Mouse (Mus musculus) macrophage (primary cell): Measurements from ENCODE around the gene B9d1. TPM values are rescaled to one million over a fixed set of nuclear protein-coding genes. Genes with fewer than 3 reads are reported as not detected.
A peak's percentile ranks its signal among the peaks of the same experiment; 100 is the strongest.

ENCODE experiments used
- H3K27ac ChIP-seq: fragments of 350-480 bp; formaldehyde crosslinking; 2 replicates; pipeline ENCODE4 v1.9.0; 2021
- H3K36me3 ChIP-seq: fragments of 350-480 bp; formaldehyde crosslinking; 2 replicates; pipeline ENCODE4 v1.9.0; 2021; ENCODE audit errors: inconsistent target
- H3K4me3 ChIP-seq: fragments of 350-480 bp; formaldehyde crosslinking; 2 replicates; pipeline ENCODE4 v1.9.0; 2021; ENCODE audit errors: inconsistent target
- H3K79me2 ChIP-seq: fragments of 350-480 bp; formaldehyde crosslinking; 2 replicates; pipeline ENCODE4 v1.9.0; 2021; ENCODE audit errors: inconsistent target
- WGBS: methylation state at CpG from one replicate; pipeline ENCODE4 v1.1.7; 2026; ENCODE audit warnings: inconsistent platforms; ENCODE audit not compliant: missing documents; 5-methylcytosine and 5-hydroxymethylcytosine counted together
- polyA plus RNA-seq: library from polyadenylated mRNA; stranded (reverse); fragments of 250-400 nt; gene quantifications from 3 replicates; pipeline ENCODE4 v1.2.4, GENCODE M21; 2018; ENCODE audit warnings: inconsistent platforms
- total RNA-seq, 78 experiments: library from RNA; depleted of rRNA; stranded (reverse); fragments of 250-400 nt; gene quantifications; 1 replicate in 9 of 78; 2 replicates in 24 of 78; 3 replicates in 43 of 78; 4 replicates in 2 of 78; pipeline ENCODE4 v1.2.4; 2018; ENCODE audit warnings: inconsistent platforms in 56 of 78

B9d1 gene
- 1 to 10 TPM in 2 of 26 experiments, not detected in 24; 2.7 to 4.0 TPM for total RNA-seq (2018; cell fraction: chromatin; rRNA removed)
- 1 to 10 TPM in 7 of 26 experiments, under 1 TPM in 15, not detected in 4; 0.24 to 1.6 (median 0.71) TPM for total RNA-seq (2018; cell fraction: cytosol; rRNA removed)
- total RNA-seq (2018; cell fraction: nucleus; rRNA removed), result 1 to 10 TPM in 2 of 26 experiments, under 1 TPM in 1, not detected in 23; 0.83 to 1.7 (median 1.6) TPM
- polyA plus RNA-seq, result 0.59 to 0.91 TPM in 2 of 3 replicates, not detected in the other

DNA sequence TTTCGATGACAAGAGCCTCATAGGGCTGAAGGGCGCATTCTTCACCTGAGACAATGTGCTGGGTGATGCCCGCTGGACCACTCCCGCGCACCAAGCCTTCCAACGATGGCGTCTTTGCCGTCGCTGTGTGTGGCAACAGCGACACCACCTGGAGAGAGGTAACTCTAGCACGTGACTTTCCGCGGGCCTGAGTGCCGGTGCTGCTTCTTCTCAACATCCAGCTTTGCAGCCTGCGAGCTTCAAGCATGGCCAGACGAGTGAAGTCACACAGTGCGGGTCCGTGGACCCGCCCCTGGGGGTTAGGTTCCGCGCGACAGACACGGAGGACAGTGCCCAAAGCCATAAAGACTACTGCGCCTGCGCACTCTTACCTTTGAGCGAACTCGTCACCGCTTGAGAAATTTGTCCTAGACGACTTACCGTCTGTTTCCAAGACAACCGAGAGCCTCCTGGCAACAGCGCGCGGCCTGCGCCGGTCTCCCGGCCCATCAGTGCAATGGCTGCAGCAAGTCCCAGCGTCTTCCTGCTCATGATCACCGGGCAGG lies at the start of gene B9d1:
Gene B9d1 (plus strand): TSS at position 432 of the 545 bp plus-strand sequence.
- peak within 1 kb of the TSS; percentile 59 for H3K27ac ChIP-seq
- under 1% methylated on average over 39 of the region's 39 CpGs for WGBS
- H3K79me2 ChIP-seq, result no peaks in the 10 kb centered on the region
- no peaks in the 10 kb centered on the region for H3K36me3 ChIP-seq
- peak within 1 kb of the TSS; percentile 41 for H3K4me3 ChIP-seq

DNA sequence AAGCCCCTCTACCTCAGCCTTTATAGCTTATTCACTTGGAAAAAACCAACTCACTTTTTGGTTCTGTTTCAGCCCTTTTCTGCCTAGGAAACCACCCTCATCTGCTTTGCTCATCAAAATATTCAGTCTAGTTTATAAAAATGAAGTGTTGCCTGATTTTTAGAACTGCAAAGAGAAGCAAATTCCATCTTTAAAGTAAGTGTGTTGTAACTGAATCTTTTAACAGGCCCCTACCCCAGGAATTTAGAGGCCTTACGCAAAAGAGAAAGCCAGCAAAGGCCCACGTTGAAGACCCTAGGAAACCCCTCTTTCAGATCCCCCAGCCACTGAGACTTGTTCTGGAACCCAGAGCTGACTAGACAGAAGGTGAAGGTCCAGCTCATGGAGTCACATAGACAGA lies 40.9 kb upstream of the B9d1 start:
- 88% methylated on average over 2 of the region's 2 CpGs for whole genome bisulfite sequencing
- no peak overlapping the region for H3K27ac ChIP-seq
- H3K79me2 ChIP-seq, result no peaks in the 10 kb centered on the region
- H3K36me3 ChIP-seq, result no peaks in the 10 kb centered on the region
- H3K4me3 ChIP-seq, result no peak overlapping the region

DNA sequence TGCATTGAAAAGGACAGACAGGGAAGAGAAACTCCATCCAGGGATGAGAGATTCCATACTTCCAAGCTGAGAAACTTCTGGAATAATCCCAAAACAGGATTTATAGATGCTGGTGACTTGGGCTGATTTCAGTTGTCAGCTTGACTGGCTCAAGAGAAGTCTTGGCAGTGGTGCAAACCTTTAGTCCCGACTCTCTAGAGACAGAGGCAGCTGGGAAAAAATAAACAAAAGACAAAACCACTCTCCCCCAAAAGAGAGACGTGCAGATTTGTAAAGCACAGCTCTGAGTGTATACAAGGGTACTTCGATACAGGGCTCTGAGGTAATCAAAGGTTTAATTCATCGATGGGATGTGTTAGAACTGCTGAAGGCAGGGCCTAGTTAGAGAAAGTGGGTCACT lies 39.5 kb upstream of the B9d1 start:
- Histone ChIP-seq H3K36me3 (no peaks in the 10 kb centered on the region), H3K27ac (no peak overlapping the region), H3K79me2 (no peaks in the 10 kb centered on the region), H3K4me3 (no peak overlapping the region)
- 84% methylated on average over 4 of the region's 4 CpGs for WGBS

DNA sequence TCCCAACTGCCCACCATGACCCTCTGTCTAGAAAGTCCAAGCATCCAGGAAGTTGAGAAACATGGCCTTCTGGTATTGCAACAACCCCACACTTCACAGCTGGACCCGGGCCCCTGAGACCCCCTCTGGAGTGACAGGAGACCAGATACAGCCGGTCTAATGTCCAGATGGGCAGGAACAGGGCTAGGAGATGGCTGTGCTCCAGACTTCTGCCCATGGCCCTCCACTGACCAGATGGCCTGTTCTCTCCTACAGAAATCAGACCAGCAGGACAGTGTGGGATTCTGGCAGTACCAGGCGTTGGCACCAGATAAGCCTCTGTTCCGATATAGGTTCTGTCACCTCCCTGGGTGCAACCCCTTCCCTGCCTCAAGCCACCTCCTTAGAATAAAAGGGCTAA lies 36.4 kb upstream of the B9d1 start:
- 67% methylated on average over 4 of the region's 4 CpGs for WGBS
- Histone ChIP-seq H3K36me3 (no peaks in the 10 kb centered on the region), H3K4me3 (no peak overlapping the region), H3K27ac (peak overlapping the region; percentile 93), H3K79me2 (no peaks in the 10 kb centered on the region)

DNA sequence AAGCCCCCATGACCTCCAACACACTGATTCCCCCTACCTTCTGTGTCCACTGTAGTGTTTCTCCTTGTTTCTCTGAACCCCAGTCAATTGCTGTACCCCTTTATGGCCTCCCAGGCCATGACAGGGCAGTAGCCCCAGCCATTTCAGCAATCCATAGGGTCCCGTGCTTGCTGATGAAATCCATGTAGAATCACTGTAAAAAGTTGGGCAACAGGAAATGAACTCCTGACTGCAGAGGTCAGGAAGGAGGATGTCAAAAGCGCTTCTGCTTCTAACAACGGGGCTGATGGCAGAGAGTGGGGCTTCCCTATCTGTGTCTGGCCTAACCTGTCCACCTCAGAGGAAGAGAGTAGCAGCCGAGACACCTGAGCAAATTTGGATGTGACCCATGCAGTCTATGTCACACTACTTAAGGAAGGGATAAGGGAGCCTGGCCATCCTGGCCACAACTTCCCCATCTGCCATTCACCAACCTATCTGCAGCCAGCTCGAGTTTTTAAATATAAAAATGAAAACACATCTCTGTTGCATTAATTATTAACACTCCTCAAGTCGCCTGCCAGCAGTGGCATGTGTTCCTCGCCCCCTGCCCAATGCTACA lies 35.5 kb upstream of the B9d1 start:
- Histone ChIP-seq H3K79me2 (no peaks in the 10 kb centered on the region), H3K27ac (peak overlapping the region; percentile 93), H3K36me3 (no peaks in the 10 kb centered on the region), H3K4me3 (no peak overlapping the region)
- 10% methylated on average over 7 of the region's 7 CpGs for WGBS

DNA sequence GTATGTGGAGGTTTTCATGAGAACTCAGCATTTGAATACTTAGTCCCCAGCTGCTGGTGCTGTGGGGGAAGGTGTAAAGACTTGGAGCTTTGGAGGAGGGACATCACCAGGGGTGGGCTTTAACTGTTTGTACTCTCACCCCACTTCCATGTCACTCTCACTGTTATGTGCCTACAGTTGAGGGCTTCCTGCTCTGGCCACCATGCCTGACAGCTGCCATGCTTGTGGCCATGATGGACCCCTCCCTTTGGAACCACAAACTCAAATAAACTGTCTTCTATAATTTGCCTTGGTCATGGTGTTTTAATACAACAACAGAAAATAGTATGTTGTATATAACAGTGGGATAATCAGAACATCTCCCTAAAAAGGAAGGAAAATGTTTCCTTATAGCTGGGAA lies 34.1 kb upstream of the B9d1 start:
- H3K79me2 ChIP-seq, result no peaks in the 10 kb centered on the region
- H3K27ac ChIP-seq, result no peak overlapping the region
- no peaks in the 10 kb centered on the region for H3K36me3 ChIP-seq
- H3K4me3 ChIP-seq, result no peak overlapping the region

DNA sequence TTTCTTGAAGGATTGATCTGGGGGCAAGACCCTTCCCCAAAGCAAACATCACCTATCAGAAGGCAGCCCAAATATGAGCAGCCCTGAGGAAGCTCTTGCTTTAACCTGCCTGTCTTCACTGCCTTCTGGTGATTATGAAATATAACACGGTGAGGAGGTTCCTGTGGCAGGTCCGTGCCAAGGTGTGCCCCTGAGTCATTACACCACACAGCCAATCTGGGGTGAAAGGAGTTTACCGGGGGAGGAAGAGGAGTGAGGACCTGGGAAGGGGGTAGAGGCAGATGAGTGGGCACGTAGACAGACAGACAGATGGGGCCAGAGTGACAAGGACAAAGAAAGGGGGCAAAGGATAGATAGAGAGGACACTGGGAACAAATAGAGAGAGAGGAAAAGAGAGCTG lies 31.3 kb upstream of the B9d1 start:
- no peak overlapping the region for H3K27ac ChIP-seq

DNA sequence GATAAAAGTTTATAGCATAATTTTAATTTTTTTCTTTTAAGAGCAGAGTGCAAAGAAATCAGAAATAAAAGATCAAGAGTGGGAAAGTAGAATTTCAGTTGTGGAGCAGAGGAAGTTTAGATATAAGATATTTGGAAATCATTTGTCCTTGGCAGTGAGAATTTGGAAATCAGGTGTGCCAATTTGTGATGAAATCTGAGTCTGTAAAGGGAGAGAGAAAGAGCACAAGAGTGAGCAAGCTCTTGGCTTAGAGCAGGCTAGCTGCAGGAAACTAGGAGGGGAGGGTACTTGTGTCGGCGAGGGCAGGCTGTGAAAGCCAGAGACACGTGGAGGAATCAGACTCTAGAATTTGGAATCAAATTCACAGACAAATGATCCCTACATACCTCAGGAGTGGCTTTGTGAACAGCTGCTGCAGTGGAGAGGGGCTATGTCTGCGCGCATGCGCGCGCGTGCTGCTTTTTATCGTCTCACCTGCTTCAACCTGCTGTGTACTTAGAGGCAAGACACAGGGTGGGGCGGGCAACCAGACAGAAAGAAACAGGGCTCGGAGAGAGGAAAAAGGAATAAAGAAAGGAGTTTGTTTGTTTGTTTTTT lies 28.1 kb upstream of the B9d1 start:
- 67% methylated on average over 12 of the region's 12 CpGs for WGBS
- Histone ChIP-seq H3K36me3 (no peaks in the 10 kb centered on the region), H3K79me2 (no peaks in the 10 kb centered on the region), H3K27ac (no peak overlapping the region), H3K4me3 (no peak overlapping the region)

More for the DNA sequence above, 31.3 kb upstream of the B9d1 start:
- WGBS, result 61% methylated on average over 4 of the region's 4 CpGs
- Histone ChIP-seq H3K36me3 (no peaks in the 10 kb centered on the region), H3K4me3 (no peak overlapping the region), H3K79me2 (no peaks in the 10 kb centered on the region)

DNA sequence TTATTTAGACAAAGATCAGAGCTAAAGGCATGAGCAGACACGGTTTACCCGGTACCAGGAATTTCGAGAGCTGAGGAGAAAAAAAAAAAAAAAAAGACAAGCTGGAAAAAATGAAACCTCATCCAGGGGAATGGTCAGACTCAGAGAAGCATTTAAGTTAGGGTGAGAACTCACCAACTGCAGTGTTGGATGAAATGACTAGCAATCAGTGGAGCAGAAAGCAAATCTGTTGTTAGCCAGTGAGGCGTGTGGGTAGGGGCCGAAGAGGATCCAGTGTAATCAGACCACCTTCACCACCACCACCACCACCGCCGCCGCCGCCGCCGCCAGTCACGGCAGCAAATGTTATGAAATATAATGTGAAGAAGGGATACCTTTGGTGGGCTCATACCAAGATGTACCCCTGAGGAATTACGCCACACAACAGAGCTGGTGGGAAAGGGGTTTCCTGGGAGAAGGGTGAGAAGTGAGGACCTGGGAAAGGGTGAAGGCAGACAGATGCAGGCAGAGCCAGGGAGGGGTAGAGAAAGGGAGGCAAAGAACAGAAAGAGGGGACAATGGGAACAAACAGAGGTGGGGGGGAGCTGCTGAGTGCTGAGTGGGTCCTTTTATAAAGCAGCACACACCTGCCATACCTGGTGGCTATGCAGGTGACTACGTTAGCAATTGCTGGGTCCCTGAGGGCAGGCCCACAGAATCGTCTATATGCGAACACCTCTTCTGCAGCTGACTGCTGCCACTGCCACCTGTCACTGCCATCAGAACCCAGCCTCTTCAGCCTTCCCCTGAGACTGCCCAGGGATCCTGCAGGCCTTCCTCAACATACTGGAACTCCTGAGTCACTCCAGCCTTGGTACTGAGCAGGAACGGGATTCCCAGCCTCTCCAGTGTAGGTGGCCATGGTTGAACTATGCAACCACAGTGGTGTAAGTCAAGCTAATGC lies 27.1 kb upstream of the B9d1 start:
- H3K4me3 ChIP-seq, result no peak overlapping the region
- H3K27ac ChIP-seq, result no peak overlapping the region
- H3K36me3 ChIP-seq, result no peaks in the 10 kb centered on the region
- 86% methylated on average over 16 of the region's 17 CpGs for WGBS
- no peaks in the 10 kb centered on the region for H3K79me2 ChIP-seq

DNA sequence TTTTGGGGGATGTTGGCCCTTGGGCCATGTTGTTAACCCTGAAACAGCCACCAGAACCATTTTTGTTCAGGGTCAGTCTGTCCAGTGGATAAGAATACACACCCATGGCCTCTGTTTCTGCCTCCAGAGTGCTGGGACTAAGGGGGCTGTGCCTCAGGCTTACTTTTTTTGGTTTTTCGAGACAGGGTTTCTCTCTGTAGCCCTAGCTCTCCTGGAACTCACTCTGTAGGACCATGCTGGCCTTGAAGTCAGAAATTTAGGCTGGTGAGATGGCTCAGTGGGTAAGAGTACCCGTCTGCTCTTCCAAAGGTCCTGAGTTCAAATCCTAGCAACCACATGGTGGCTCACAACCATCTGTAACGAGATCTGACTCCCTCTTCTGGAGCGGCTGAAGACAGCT lies 26.2 kb upstream of the B9d1 start:
- no peak overlapping the region for H3K27ac ChIP-seq
- 97% methylated on average over 4 of the region's 4 CpGs for WGBS
- no peaks in the 10 kb centered on the region for H3K36me3 ChIP-seq
- no peaks in the 10 kb centered on the region for H3K79me2 ChIP-seq
- no peak overlapping the region for H3K4me3 ChIP-seq

DNA sequence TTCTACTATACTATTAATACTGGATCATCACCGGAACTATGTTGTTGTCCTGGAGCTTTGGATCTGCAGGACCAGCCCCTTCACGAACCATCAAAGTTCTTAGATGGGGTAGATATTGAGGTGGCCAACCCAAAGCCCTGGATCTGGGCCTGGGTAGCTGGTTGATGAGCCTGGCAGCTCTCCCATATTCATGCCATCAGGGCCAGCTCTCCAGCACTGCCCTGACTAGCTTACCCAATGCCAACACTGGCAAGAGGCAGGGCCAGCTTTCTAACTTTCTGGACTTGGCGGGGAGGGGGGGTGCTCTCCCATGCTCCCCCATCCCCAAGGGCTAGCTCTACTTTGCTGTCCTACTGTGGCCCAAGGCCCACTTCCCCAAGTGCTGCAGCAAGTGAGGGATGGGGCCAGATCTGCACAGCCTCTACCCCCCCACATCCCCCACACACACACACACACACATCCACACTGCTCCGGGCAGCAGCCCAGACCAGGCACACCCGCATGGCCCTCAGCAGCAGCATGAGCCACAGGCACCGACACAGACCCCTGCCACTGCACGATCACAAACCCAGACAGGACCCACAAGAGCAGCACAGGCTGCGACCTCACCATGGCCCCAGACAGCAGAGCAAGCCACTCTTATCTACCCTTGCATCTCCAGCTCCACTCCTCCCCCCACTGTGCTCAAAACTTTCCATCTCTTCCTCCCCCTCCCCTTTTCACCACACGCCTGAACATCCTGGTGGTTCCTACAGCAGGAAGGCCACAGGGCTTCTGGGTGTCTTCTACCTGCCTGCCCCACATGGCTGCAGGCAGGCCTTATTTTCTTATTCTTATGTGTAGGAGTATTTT lies 23.5 kb upstream of the B9d1 start:
- WGBS, result 72% methylated on average over 9 of the region's 9 CpGs
- Histone ChIP-seq H3K36me3 (no peaks in the 10 kb centered on the region), H3K27ac (no peak overlapping the region), H3K79me2 (no peaks in the 10 kb centered on the region), H3K4me3 (no peak overlapping the region)

DNA sequence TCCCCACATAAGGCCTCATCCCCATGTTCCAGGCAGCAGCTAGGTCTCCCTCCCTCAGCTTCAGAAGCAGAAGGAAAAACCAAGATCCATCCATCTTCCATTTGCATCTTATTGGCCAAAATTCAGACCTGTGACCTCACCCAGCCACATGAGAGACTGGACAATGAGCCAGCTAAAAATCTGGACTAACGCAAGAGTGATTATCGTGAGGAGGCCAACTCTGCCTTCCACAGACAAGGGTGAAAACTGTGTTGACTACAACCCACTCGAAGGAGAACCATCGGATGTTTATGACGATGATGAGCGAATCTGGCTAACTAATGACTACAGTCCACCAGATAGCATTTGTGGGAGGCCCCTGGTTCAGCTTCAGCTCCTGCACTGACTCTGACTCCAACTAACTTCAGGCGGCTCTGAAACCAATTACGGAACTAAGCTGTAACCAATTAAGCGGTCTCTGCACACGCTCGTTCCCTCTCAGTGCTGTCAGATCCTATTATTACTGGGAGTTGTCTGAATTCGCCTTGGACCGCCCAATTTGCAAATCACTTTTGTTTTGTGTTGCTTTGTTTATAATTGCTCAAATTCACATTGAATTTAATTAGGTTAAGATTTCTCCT lies 21.6 kb upstream of the B9d1 start:
- WGBS, result 95% methylated on average over 13 of the region's 13 CpGs
- H3K36me3 ChIP-seq, result no peaks in the 10 kb centered on the region
- H3K4me3 ChIP-seq, result no peak overlapping the region
- H3K27ac ChIP-seq, result no peak overlapping the region
- H3K79me2 ChIP-seq, result no peaks in the 10 kb centered on the region

DNA sequence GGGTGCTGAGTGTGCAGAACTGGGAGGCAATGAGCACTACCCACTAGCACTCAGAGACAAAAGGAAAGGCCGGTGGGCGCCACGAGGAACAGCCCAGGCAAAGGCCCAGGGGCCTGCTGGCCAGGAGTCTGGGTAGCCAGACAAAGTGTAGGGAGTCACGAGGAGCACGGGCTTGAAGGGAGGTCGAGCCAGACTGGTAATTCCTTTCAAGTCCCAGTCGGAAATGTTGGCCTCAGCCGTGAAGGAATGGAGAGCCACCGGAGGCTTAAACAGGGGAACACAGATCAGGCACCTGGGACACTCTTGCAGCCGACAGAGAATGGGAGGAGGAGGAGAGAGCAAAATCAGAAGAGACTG lies 20.7 kb upstream of the B9d1 start:
- Histone ChIP-seq H3K4me3 (no peak overlapping the region), H3K27ac (no peak overlapping the region), H3K36me3 (peaks cover 5% of the 10 kb centered on the region), H3K79me2 (no peaks in the 10 kb centered on the region)
- 66% methylated on average over 10 of the region's 10 CpGs for WGBS
